Mouse (Mus musculus) right cerebral cortex, postnatal 10 days (tissue): ENCODE measurements at regions not wholly inside any gene's neighbourhood (a gene's known extent, or its start where the extent isn't known, plus 50 kb on each side); places are given as distances from the start of the nearest gene placed in this dataset.
A peak's percentile ranks its signal among the peaks of the same experiment; 100 is the strongest.
"Not testable (repeated sequence)": the region's sequence is repeated elsewhere in the genome, so short reads cannot be mapped to it uniquely, and the experiment has no call there.

Experiments used
- DNase-seq, 2 experiments: peaks; one replicate each; pipeline ENCODE4 v3.0.0; 2021; ENCODE audit warnings: low spot score in 2 of 2

DNA sequence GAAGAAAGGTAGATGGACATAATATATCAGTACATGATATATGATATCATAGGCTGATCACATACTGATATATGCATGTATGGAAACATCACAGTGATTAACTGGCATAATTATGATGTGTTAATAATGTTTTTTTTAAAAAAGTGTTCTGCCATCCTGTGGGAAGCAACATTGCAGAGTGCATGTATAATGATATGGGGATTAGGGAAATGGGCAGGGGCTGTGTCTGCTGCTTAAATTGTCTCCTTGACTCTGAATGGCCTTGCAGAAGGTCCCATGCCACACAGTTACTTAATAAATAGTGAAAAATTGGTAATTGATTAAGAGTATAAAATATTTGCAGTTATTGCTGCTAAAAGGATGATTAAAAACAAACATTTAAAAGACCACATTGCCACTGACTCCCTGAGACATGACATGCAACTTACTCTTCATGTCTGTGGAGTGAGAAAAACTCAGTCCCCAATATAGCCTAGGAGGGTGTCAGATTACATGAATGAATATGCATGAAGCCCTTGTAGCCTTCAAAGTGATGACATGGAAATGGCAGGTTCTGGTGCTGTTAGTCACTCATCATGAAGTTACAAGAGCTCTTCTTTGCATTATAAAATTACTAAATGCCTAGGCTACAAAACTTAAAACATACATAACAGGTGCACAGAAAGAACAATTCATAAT lies 440.1 kb upstream of the Ube2e3 start:
- no peak for DNase-seq

DNA sequence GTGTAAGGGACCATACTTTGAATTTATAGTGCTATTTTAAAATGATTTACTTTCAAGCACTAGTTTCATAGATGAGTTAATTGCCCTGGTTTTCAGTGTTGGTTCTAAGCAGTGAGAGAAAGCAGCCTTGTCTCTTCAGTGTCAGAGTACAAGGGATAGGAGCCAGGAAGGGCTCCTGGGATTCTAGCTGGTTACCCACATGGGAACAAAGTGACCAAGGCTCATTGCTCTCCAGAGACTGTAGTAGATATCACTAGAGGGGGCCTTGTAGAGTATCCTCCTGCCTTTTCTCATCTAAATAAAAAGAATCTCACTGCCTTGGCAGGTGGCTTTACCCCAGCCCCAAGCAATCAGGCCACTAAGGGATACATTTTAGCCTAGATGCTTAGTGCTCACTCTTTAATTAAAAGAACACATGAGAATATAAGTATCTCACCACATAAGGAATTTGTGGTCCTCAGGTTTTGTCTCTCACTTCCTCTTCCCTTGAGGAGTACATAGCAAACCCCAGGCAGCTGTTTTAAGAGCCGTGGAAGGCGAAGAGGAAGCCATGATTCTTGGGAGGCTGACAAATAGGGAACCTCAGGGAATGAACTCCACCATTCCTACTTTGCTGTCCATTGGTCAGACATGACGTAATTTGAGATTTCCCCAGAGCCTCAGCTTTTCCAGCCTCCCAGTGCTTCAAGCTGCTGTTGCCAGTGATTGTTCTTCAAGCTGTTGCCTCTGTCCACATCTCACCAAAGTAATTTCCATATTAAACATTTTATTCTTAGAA lies 449.2 kb upstream of the Ube2e3 start:
- DNase-seq = no peak

DNA sequence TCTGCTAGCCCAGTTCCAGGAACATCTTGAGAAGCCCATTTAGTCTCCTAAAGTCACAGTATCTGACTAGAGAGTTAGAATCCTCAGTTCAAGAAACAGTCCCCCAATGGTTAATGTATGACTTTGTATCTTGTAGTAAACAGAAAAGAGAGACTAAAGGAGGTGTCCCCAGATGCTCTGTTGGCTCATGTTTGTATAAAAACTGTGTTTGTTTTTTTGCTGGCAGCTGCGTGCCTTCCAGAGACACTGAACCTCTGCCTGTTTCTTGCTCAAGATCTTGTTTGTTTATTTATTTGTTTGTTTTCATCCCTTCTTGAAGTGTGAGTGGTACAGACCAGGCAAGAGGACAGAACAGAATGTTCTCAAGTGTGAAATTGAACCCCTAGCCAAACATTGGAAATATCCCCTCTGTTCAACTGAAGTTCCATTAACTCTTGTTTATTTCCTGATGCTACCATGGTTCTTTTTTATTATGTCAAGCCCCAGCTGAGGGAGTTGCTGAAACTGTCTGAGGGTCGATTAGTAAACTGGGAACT lies 451.3 kb upstream of the Ube2e3 start:
- no peak for DNase-seq

DNA sequence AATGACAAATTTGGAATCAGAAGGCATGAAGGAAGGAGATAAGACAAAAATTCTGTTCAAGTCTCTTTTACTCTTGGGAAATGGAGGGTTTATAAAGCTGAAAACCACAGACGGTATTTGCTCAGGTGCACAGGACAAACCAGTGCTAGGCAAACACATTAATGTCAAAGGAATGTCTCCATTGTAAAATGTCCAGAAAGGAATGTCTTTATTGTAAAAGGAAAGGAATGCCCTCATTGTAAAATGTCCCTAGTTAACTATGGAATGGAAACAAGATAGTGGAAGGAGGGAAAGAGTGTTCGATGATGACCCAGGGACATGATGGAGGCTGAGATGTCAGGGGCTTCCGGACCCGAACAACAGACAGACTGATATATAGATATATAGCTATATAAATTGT lies 454.9 kb upstream of the Ube2e3 start:
- no peak for DNase-seq

DNA sequence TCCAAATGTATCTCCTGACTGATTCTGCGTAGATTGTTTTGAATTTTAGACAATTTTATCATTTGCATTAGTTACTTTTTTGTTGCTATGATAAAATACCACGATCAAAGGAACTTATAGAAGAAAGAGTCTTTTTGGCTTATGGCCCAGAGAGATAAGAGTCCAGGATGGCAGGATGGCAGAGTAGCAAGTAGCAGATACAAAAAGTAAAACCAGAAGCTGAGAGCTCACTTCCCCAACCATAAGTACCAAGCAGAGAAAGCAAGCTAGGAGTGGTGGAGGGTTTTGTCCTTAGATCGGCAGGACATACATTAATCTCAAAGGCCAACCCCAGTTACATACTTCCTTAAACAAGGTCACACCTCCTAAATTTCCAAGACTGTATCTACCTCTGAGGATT lies 457.7 kb upstream of the Cwc22 start:
- DNase-seq = no peak

DNA sequence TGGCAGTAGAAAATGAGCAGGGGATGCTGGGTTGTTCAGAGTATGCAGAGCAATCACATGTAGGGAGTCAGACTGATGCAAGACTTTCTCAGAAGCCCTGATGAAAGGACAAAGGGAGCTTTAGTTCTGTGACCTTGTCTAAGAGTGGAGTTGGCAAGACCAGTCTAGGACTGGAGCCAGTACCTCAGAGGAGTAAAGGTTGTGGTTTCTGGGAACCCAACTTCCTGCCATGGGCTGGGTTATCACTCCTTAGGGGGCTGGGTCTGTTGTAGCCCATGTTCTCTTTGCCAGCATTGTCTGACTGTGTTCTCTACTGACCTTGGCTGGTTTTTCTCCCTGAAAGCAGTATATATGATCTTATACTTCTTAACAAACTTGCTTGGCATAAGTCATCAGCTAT lies 453.1 kb upstream of the Cwc22 start:
- DNase-seq = no peak

DNA sequence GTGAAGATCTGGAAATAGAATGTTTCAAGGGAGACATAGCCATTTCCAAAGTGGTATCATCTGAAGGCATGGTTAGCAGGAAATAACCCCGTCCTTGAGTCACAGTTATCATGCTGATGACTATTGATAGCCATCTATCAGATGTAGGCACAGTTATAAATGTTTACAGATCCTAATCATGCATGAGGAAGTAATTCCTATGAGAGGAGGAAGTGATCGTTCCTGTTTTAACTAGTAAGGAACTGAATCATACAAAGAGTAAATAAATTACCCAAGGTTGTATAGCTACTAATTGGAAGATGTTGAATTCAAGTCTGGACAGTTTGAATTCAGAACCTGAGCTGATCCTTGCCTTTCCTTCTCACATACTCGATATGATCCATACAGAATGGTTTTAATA lies 450.7 kb upstream of the Cwc22 start:
- no peak for DNase-seq

DNA sequence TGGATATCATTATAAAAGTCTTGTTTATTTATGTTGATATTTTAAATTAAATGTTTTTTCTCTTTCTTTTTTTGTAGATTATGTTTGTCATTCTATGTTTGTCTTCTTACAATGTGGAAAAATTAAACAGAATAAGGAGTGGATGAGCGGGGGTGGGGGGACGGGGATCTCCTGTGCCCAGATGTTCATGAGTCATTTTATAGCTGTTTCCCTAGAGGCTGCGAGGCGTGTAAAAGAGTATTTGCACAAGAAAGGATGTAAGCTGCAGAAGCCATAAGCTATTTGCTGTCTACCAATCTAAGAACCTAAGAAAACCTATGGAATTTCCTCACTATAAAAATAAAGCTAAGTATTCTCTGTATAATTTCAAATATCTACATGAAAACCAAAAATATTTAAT lies 446.9 kb upstream of the Cwc22 start:
- no peak for DNase-seq

DNA sequence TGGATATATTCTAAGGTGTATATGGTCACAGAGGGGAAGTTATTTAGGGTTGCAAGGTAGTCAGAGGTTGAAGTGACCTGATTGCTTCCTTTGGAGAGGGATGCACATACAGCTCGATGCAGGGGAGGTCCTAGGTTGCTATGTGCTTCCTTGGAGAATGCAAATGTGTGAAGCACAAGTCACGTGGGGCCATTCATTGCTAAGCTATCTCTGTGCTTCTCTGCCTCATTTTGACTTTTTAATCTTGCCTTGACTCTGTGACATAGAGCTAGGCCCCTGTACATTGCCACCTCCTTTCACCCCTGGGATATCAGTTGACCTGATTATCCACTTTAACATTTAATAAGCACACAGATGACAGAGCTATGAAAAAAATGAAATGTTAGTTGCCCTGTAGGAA lies 446.2 kb upstream of the Cwc22 start:
- no peak for DNase-seq

DNA sequence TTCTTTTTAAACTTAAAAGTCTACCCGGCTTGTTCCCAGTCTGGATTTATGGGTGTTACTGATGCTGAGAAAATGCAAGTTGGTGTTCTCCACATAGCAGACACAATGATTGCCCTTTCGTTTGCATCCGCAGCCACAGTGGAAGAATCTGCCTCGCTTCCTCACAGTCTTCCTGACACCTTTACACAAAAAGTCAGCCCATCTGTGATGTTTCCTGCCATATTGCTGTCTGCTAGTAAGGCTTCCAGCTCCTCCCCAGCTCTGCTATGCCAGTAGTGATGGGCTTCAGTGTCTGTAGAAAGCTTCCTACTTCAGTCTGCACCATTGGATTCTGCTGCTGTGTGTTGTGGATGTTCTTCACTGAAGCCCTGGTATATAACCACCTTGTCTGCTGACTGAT lies 441.8 kb upstream of the Cwc22 start:
- peak; percentile 35 to 63 for DNase-seq

DNA sequence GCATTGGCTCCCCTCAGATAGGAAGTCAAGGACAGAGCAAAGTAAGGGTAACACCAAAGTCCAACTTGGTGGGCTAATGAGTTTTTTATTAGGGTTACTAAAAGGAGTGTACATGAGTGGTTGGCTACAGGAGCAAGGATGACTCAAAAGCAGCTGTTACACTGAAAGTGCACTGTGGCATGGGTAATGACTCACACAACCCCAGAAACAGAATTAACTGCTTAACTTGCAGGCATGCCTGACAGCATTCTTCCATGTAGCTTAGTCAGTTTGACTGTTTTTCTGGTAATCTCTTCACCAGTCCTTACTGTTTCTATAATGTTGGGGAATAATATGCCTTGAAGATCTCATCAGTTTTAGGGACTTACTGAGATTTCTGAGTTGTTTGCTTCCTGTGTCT lies 435.1 kb upstream of the Cwc22 start:
- no peak for DNase-seq

DNA sequence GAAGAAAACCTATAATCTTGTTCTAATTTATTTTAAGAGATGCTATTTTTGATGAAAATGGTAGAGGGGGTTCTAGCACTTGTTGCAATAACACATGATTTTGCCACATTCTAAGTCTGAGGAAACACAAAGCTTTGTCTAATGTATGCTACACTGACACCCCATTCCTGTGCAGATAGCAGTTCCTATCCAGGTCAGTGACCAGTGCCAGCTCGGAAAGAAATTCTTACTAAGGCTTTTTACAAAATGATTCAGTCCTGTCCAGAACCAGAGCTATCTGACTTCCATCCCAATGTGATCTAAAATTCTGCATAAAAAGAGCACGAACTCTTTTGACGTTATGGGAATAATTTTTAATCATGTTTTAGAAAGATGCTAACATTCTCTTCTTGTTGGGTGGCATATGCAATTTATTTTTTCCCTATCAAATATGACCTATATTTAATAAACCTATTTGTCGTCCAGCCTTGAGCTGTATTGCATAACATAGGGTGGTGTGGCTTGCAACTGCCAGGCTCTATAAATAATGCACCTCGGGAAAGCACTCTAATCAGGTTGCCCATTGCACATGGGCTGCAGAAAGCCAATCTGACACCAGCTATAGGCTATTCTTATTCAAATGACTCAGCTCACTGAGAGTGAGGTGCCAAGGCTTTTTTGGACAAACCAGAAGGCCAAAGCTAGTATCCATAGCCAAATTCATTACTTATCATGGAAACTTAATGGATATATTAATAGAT lies 385.7 kb upstream of the Cwc22 start:
- no peak for DNase-seq

DNA sequence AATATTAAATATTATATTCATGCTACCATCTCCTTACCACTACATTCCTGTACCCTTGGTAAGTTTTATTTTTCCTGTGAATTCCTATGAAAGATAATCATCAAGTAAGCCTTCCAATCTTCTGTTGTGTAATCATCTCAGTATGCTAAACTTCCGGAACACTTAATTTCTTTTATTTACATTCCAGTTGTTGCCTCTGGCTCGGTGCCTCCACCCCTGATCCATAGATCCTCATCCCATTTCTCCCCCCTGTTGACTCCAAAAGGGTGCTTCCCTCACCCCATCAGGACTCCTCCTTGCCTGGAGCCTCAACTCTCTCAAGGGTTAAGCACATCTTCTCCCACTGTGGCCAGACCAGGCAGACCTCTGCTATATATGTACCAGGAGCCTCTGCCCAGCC lies 379.9 kb upstream of the Cwc22 start:
- DNase-seq = no peak

DNA sequence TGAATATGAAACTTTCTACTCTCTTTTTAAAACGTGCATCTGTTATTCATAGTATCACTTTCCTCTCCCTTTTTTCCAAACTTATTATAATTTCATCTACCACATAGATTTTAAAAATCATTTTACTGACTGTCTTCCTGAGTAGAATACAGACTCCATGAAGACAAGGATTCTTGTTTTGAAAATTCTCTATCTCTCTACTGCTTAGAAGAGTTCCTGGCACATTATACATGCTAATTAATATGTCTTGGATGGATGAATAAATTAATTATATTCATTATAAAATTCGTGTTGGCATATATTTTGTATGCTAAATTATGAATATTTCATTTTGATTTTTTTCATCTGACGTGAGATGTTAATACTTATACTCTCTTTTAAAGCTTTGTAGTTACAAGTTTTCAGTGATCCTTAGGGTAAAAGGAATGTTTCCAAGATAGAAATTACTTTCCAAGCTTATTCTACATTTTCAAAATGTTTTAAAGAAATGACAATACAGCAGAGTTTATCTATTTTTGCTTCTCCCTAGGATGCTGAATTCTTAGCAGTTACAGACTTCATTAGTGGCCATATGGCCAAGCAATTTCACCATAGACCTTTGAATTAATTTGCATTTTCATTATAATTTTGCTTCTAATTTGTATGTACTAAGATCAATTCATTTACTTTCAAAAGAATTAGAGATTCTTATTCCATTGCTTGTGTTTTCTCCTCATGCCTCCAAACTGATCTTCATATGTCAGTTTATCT lies 376.2 kb upstream of the Cwc22 start:
- no peak for DNase-seq

DNA sequence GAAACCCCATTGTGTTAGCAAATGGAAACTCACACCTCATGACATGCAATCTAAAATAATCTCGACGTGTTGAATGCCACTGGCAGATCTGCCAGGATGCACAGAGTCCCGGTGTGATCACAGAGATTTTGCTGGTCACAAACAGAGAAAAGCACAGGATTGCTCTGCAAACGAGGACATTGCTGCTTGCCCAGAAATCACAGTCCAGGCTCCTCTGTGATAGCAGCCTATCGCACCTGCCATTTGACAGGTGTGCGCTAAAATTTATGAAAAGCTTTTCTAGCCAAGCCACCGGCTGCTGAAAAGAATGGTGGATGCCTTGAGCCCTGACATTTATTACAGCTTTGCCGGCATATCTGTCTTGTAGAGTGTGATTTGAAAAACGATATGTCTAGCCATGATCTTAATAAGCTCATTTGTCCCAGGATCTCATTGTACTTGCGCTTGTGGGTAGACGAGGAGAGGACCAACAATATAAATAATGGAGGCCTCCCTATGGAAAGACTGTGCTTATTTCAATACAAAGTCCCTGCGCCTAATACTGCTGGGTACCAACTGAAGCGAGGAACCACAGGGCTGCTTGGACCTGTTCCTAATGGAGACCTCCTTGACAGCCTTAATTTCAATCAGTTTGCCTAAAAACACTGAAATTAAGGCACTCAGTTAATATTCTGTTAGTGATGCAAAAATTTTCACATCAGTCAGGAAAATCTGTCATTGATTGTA lies 365.8 kb upstream of the Cwc22 start:
- no peak for DNase-seq

DNA sequence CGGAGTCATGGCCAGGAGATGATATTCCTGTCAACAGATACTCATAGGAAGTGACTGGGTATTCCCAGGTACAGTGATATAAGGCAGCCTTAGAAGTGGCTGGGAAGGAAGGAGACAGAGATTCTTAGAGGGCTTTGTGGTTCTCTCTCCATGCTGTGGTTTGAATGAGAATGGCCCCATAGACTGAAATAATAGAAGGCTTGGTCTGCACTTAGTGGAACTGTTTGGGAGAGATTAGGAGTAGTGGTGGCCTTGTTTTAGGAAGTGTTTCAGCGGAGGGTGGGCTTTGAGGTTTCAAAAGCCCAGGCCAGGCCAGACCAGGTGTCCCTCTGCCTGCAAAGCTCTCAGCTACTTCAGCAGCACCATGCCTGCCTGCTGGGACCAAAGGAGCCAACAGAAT lies 363.2 kb upstream of the Cwc22 start:
- no peak for DNase-seq

DNA sequence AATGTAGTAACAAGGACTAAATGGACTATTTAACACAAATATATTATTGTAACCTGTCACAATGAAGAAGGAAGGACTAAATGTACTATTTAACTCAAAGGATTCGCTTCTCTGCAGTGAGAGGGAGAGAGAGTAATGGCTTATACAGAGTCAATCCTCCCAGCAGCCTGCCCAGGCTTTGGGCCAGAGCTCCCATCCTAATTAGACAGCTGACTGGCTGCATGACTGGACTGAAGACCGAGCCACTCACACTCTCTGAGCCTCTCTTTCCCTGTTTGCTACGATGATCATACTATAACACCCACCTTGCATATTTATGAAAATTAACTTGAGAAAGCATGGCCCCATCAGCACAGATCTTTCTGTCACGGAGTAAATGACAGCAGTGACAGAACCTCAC lies 360.7 kb upstream of the Cwc22 start:
- DNase-seq = peak in 1 of 2 experiments; percentile 37

DNA sequence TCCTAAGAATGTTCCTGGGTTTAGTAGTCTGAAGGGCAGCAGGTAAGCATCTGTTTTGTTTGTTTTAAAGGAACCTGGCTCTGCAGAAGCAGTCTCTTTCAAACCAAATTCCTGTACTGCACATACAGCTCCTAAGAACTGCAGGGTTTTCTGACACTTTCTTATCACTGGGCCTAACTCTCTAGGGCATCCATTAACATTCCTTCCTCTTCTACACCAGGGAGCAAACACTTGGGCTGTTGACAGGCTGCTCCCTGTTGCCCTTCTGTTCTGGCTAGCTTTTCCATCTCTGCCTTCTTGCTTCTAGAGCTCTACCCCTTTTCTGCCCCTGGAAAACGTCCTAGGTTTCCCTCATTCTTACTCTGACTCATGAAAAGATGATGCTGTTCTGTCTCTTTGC lies 345.5 kb upstream of the Cwc22 start:
- DNase-seq = no peak

DNA sequence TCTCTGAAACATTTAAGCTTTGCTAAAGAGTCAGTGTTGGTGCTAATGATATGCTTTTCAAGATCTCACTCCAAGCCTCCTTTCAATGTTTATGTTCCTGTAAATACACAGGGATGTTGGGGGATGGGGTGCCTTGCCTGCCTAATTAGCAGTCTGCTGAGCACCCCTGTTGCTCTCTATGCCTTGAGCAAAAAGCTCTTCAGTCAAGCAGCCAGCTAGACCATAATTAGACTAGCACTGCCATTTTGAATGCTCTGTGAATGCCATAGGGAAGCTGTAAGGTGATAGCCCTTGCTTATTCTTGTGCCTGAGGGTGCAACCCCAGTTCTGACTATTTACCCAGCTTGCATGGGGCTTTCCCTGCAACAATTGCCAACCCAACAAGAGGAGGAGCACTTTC lies 338.6 kb upstream of the Cwc22 start:
- no peak for DNase-seq

DNA sequence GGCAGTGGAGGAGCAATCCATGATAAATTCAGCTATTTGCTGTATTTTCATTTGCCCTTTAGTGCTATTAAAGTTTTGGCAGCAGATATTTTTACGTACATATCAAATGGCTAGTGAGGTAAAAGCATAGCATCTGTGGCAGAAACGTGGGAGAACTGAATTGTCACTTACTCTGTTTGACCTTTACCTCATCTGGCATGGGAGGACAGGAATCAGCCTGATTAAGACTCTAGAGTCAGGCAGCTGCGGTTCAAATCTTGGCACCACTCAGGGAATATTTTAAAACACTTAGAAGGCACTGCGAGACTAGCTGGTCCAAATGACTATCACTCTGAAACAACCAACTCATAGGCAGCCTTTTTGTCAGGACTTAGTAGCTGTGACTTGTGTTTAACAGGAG lies 337.4 kb upstream of the Cwc22 start:
- DNase-seq = no peak

DNA sequence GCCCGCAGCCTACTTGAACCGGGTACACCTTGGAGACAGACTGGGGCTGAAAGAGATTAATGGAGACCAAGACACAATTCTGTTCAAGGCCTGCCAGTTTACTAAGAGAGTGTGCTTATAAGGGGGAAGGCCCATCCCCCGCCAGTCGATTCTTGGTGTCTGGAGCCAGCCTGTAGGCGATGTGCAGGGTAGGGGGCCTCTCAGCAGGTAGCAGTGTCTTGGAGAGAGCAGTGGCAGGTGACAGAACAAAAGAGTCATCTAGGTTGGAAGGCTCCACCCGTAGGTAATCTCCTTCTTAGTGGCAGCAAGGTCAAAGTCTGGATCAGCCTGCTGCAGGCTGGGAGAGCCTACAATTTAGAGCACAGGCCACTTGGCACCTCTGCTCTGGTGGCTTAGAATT lies 335.7 kb upstream of the Cwc22 start:
- DNase-seq = not testable (repeated sequence)
